Mouse (Mus musculus) brain, embryonic 14.5 days (tissue): ENCODE results near the gene Slc50a1.

Experiments used
- CTCF ChIP-seq: fragments of 200-500 bp; IDR thresholded peaks from 2 replicates; pipeline ENCODE4 v1.5.1; 2012; ENCODE audit warnings: inconsistent platforms, mild to moderate bottlenecking, moderate library complexity, borderline replicate concordance; ENCODE audit not compliant: insufficient read depth, insufficient read length; ENCODE audit errors: extremely low read depth
- POLR2A ChIP-seq: fragments of 200-500 bp; IDR thresholded peaks from 2 replicates; pipeline ENCODE4 v1.6.1; 2012; ENCODE audit warnings: mild to moderate bottlenecking, inconsistent platforms, borderline replicate concordance; ENCODE audit not compliant: poor library complexity, insufficient read depth, insufficient read length, severe bottlenecking; ENCODE audit errors: extremely low read depth

GRCm38 (mm10) chr3:89319591-89320350 lies 49.4 kb upstream of the Slc50a1 start:
- TF ChIP-seq CTCF: no peak
- no peak for TF ChIP-seq POLR2A
